ENCODE assay signal across 8 mouse cellular contexts in the genomic region with DNA sequence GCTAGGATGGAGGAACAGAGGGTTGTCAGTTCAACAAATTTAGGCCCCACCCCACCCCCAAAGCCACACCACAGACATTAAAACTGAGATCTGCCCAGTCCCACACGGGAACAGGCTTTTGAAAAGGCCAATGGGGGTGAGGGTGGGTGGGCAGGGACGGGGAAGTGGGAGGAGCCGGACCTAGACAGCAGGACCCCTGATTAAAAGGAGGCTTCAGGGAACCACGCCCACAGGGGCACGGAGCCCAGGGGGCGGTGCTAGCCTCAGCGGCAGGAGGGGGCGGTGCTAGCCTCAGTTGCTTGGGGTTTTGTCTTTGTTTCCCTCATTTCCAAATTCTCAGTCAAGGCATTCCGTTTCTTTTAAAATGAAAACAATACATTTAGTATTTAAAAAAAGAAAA. TPM values are rescaled to one million over a fixed set of nuclear protein-coding genes. Genes with fewer than 3 reads are reported as not detected.
A peak's percentile ranks its signal among the peaks of the same experiment; 100 is the strongest.
DNase-seq lines count a peak whose midpoint lies in the region; ATAC-seq and TF ChIP-seq lines count a peak whose summit lies in the region.

No protein-coding gene starts in this region.

- no peak for TF ChIP-seq CTCF in left cerebral cortex, adult 2 months (IDR thresholded peaks at IDR 0.05)

- 0 out of 2 replicates have a peak, but pooled peaks have one; percentile 33 for ATAC-seq in liver, embryonic 13.5 days (ENCODE audit: low read depth)
- ATAC-seq in activated CD4-positive, CD25-positive, alpha-beta regulatory T cell, adult 4 months = no peak

- H3K36me3 ChIP-seq in liver, embryonic 13.5 days = 0 out of 2 replicates have a peak, but pooled peaks cover 10% of the 10 kb centered on the region

- WGBS in liver, embryonic 13.5 days (ENCODE audit: insufficient replicate concordance) = 3% methylated on average over 9 of the region's 9 CpGs

- 0 out of 2 replicates have a peak overlapping the region, but pooled peaks have one; percentile 23 for H3K9ac ChIP-seq in liver, embryonic 13.5 days

- intact Hi-C loops in heart, postnatal 14 days (cut with DNase I) = no loop called here
- intact Hi-C loops in left cerebral cortex, adult 2 months (cut with DNase I) = no loop called here

- no peak overlapping the region; the same call in 1 of the 2 replicates for H3K4me3 ChIP-seq in liver, embryonic 13.5 days (replicated peaks)
- H3K4me3 ChIP-seq in left cerebral cortex, adult 2 months = no peak overlapping the region

- H3K9me3 ChIP-seq in liver, embryonic 13.5 days (replicated peaks) = no peaks in the 10 kb centered on the region

- no peak overlapping the region for H3K27ac ChIP-seq in liver, embryonic 13.5 days
- H3K27ac ChIP-seq in left cerebral cortex, adult 2 months = no peak overlapping the region

- no peaks in the 10 kb centered on the region for H3K27me3 ChIP-seq in liver, embryonic 13.5 days

- H3K4me2 ChIP-seq in liver, embryonic 13.5 days = peak overlapping the region; percentile 46

- DNase-seq in heart, adult 11 months = peak; percentile 83
- DNase-seq in heart, postnatal 14 days = no peak
- DNase-seq in thymus, postnatal 0 days (ENCODE audit: low spot score) = peak; percentile 34
- no peak for DNase-seq in thymus, postnatal 10 days (ENCODE audit: low spot score in 2 of 2)
- no peak for DNase-seq in liver, embryonic 13.5 days
- DNase-seq in left cerebral cortex, adult 2 months (ENCODE audit: extremely low spot score in 1 of 2, low spot score in 2 of 2) = no peak
- DNase-seq in spleen, postnatal 4 days (ENCODE audit: low spot score in 2 of 2) = no peak

- peaks cover 55% of the 10 kb centered on the region for H3K4me1 ChIP-seq in liver, embryonic 13.5 days (replicated peaks)

RNA-seq across cellular contexts. Expression of a gene that starts 10.2 kb away (rescaled TPM):
- 10 to 100 TPM; 16.3 to 17.7 TPM for total RNA-seq in heart, postnatal 14 days (2021)
- polyA plus RNA-seq in thymus, postnatal 0 days (2015; fragmentation: Nextera tagmentation; extraction: Ambion mirVana) = 23.6 and 25.8 TPM in 2 replicates
- polyA plus RNA-seq in liver, embryonic 13.5 days (2015; fragmentation: Nextera tagmentation; extraction: Ambion mirVana) = 7.1 and 7.3 TPM in 2 replicates
- polyA plus RNA-seq in activated CD4-positive, CD25-positive, alpha-beta regulatory T cell, adult 4 months (2017; shearing (Covaris generic)) = 10 to 100 TPM in 1 of 2 experiments, 1 to 10 TPM in 1; 6.9 to 13.2 TPM
- total RNA-seq in left cerebral cortex, adult 2 months (2021) = 10 to 100 TPM; 27.1 to 28.1 TPM

RNA-seq across cellular contexts. Expression of a gene that starts 40.4 kb away (rescaled TPM):
- under 1 TPM; 0.20 to 0.33 TPM for total RNA-seq in heart, postnatal 14 days (2021)
- 0.04 and 0.12 TPM in 2 replicates for polyA plus RNA-seq in thymus, postnatal 0 days (2015; fragmentation: Nextera tagmentation; extraction: Ambion mirVana)
- polyA plus RNA-seq in liver, embryonic 13.5 days (2015; fragmentation: Nextera tagmentation; extraction: Ambion mirVana) = not detected in 2 replicates
- polyA plus RNA-seq in activated CD4-positive, CD25-positive, alpha-beta regulatory T cell, adult 4 months (2017; shearing (Covaris generic)) = not detected
- total RNA-seq in left cerebral cortex, adult 2 months (2021) = under 1 TPM; 0.27 to 0.54 TPM

Comparison
In these comparisons a context has a peak if more than half of its experiments do, and no peak if none do; other contexts are left out.
1. DNase-seq: peak in heart, adult 11 months (single experiment) and thymus, postnatal 0 days (single experiment); none in heart, postnatal 14 days (0 of 2), thymus, postnatal 10 days (0 of 2), liver, embryonic 13.5 days (single experiment), left cerebral cortex, adult 2 months (0 of 2) and spleen, postnatal 4 days (0 of 2).